Mouse (Mus musculus) heart, postnatal 25 days (tissue): Measurements from ENCODE around the gene Slfn4. TPM values are rescaled to one million over a fixed set of nuclear protein-coding genes. Genes with fewer than 3 reads are reported as not detected.

Source experiments
- DNase-seq: peaks from one replicate; pipeline ENCODE4 v3.0.0; 2022; ENCODE audit warnings: low spot score
- intact Hi-C: fragments of 180-260 bp; cut with DNase I; formaldehyde crosslinking; loops from one replicate; pipeline ENCODE4 v1.15.1; 2025
- total RNA-seq, 2 experiments: library from RNA; stranded (reverse); gene quantifications; 2 replicates each; pipeline ENCODE4 v1.2.3; 2021

Gene Slfn4
- total RNA-seq, 2 experiments from 2014 or later, result 0.10 to 0.31 TPM

- intact Hi-C loops, result no loop called here
Measured at GRCm38 (mm10) chr11:83239811-83240210, 64.8 kb downstream of the Slfn4 start.

More at GRCm38 (mm10) chr11:83239811-83240210, 64.8 kb downstream of the Slfn4 start:
- DNase-seq, result no peak

Other genes starting within 250 kb of the Slfn4 start
- 10 to 100 TPM; 60.8 to 70.3 TPM for gene Slfn5, start 223.8 kb upstream of the Slfn4 start, total RNA-seq
- 1 to 10 TPM; 1.1 to 1.5 TPM for gene Slfn9, start 183.4 kb upstream of the Slfn4 start, total RNA-seq
- under 1 TPM; 0.55 to 0.89 TPM for gene Slfn8, start 154.4 kb upstream of the Slfn4 start, total RNA-seq
- 1 to 10 TPM; 3.2 to 3.8 TPM for gene Slfn2, start 110.1 kb upstream of the Slfn4 start, total RNA-seq
- gene Slfn1, start 58.3 kb upstream of the Slfn4 start, total RNA-seq, result under 1 TPM; 0.13 to 0.28 TPM
- gene Slfn3, start 16.1 kb downstream of the Slfn4 start, total RNA-seq, result 1 to 10 TPM; 2.3 to 4.0 TPM
- under 1 TPM; 0.08 to 0.11 TPM for gene Slfn14, start 111.5 kb downstream of the Slfn4 start, total RNA-seq
- gene Ap2b1, start 123.8 kb downstream of the Slfn4 start, total RNA-seq, result 10 to 100 TPM; 41.2 to 48.3 TPM
- 1 to 10 TPM; 5.7 to 6.5 TPM for gene Pex12, start 127.4 kb downstream of the Slfn4 start, total RNA-seq
- gene Rasl10b, start 234.0 kb downstream of the Slfn4 start, total RNA-seq, result 10 to 100 TPM; 49.6 to 60.1 TPM